Mouse (Mus musculus): Measurements from ENCODE around the gene Por.

Por gene

DNA sequence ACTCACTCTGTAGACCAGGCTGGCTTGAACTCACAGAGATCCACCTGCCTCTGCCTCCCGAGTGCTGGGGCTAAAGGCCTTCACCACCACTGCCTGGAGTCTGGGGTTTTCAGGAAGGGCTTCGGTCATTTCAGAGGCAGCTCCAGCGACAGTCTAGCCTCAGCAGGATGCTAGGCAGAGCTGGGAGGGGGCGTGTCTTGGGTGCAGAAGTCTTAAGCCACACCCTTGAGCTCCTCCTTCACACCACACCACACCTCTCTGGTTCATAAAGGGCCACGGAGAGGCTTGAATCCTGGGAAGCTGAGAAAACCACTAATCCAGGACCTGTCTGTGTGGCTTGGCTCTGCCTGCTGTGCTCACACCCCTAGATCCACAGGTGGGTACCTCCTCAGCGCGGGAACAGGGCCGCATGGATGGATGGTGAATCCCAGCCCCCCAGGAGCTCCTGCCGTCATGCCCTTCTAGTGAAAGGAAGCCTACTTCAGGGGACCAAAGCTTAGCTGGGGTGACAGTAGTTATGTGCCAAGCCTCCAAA lies at the start of gene Por:
Gene Por, plus strand, starts transcription at position 293 of the 535 bp plus-strand sequence.
- DNase-seq: peak; percentile 60

DNA sequence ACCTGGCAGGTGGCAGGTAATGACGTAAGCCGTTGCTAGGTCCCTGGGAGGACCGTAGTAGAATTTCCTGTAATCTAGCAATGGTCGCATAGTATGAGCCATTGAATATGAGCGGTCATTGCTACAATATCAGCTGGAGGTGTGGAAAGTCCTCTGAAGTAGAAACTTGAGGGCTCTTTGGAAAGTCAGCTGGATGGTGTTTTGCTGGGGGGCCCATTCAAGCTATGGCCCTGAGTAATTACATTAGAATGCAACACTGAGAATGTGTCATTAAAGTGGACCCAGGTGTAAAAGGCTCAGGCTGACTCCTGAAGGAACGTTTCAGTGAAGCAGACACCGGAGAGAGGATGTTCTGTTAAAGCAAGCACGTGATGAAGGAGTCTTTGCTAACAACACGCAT lies 49.3 kb upstream of the Por start:
- DNase-seq: no peak

DNA sequence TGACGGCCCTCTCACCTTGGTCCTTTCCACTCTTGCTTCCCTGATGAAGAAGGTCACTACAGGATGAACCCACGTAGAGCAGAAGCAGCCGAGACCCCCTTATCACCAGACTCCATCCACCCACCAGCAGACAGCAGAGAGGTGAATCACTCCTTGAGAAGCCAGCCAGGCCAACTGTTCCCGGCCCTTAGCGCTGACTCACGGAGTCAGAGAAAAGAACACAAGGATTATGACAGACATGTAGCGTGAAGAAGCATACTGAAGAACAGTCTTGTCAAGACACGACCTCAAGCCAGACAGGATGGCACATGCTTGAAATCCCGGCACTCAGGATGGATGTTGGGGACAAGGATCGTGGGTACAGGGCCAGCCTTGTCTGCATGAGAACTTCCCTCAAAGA lies 48.1 kb upstream of the Por start:
- DNase-seq: no peak

DNA sequence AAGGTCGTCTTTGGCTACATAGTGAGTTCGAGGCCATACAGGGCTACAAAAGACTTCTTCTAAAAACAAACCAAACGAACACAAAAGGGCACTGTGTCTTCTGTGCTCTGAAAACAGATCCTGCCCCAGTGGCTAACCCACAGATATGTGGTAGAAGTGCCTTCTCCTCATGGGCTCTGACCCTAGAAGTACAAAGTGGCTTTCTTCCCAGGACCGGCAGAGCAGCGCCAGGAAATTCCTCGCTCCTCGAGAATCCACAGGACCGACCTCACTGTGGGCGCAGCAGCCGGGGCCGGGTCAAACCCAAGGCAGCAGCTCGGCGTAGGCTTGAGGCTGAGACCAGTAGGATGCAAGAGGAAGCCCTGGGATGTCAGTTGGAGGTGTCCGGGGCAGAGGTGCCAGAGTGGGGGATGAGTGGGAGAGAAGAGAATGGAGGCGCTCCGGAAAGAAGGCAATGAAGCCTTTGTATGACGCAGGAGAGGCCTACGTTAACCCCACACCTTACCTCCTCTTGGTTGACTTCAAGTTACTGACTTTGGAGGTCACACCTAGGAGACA lies 46.7 kb upstream of the Por start:
- no peak for DNase-seq

- no peak for DNase-seq
Measured at GRCm38 (mm10) chr5:135628916-135629315, 40.9 kb upstream of the Por start.

GRCm38 (mm10) chr5:135629401-135629800 lies 40.4 kb upstream of the Por start:
- no peak for DNase-seq

DNA sequence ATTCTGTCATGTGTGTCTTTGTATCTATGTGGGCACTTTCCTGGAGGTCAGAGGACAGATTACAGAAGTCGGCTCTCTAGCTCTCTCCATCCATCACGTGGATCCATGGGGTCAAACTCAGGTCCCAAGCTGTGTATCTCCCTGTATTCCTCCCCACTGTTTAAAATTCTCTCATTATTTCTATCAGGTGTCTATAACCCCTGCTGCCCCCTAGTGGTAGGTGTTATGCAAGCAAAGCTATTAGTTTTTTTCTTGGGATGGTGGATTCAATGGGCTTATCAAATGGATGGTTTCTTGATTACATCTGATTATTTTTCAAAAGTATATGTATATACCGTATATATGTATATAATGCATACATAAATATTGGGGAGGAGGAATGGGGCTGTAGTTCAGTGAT lies 39.2 kb upstream of the Por start:
- peak; percentile 82 for DNase-seq

DNA sequence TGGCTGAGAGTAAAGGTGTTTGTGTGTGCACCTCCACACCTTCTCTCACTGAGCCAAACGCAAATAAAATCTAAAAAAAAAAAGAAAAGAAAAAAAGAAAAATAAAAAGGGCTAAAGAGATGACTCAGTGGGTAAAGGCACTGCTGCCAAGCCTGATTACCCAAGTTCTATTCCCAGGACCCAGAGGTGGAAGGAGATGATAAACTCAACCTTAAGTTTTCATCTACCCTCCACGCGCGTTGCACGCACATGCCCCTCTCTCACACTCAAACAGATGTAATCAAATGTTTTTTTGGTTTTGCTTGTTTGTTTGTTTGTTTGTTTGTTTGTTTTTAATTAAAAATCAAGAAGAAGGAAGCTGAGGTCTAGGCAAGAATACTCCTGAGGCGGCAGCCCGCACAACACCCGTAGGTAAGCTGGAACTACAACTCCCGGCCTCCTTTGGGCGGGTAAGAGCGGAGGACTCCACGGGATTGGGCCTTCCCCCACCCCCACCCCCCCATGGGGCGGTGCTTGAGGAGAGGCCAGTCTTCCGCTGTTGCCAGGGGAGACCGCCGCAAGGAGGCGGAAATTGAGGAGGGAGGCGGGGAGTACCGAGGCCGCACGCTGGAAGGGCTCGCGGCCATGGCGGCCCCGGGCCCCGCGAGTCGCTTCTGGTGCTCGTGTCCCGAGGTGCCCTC lies 37.6 kb upstream of the Por start, which contains the start of gene Rhbdd2:
Gene Rhbdd2, plus strand, starts transcription at position 502 of the 680 bp plus-strand sequence.
- DNase-seq: peak; percentile 98

DNA sequence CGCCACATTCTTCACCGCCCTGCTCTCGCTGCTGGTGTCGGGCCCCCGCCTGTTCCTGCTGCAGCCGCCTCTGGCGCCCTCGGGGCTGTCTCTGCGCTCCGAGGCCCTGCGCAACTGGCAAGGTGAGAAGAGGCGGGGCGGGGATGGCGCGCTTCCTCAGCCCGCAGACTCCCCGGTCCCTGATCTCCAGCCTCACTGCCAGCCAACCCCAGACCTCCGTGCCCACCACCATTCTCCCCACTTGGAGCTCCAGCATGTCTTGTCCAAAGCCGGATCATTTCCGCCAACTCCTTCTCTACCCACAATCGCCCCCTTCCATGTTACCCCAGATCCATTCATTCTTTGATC lies 37.1 kb upstream of the Por start:
- DNase-seq: no peak

GRCm38 (mm10) chr5:135639760-135640458 lies 29.9 kb upstream of the Por start:
- no peak for DNase-seq

GRCm38 (mm10) chr5:135640459-135640789 lies 29.4 kb upstream of the Por start:
- DNase-seq: no peak

DNA sequence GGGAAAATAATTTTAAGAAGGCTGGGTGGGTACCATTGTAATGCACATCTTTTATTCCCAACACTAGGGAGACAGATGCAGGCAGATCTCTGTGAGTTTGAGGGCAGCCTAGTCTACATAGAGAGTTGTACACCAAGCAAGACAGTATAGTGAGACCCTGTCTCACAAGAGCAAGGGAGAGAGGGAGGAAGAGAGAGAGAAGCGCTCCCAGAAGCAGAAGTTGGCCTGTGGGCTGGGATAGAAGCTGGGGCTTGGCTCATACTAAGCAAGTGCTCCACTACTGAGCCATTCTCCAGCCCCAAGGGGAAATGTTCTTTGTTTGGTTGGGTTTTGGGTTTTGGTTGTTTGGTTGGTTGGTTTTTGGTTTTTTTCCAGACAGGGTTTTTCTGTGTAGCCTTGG lies 28.8 kb upstream of the Por start:
- no peak for DNase-seq

DNA sequence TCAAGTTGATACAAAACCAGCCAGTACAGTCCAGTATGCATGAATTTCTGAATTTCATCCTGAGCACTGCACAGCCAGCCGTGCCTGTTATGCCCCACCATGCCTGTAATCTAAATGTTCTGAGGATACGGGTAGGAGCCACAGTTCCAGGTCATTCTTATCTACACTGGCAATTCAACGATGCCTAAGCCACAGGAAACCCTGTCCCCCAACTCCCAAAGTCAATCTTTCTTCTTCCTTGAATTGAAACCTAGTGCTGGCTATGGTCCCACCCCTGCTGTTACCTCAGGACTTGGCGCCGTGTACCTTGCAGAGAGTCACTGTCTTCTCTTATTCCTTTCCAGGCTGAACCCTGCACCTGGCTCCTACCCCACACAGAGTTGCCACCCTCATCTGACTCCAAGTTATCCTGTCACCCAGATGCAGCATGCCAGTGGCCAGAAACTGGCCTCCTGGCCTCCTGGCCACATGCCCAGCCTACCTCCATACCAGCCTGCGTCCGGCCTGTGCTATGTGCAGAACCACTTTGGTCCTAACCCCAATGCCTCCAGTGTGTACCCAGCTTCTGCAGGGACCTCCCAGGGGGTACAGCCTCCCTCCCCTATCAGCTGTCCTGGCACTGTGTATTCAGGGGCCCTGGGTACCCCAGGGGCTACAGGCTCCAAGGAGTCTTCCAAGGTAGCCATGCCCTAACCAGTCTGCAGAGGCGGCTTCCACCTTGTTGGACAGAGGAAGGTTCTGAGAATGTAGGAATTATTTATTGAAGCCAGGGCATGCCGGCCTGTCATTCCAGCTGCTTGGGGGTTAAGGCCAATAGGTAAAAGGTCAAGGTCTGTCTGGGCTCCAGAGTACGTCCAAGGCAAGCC lies 26.9 kb upstream of the Por start:
- DNase-seq: no peak

DNA sequence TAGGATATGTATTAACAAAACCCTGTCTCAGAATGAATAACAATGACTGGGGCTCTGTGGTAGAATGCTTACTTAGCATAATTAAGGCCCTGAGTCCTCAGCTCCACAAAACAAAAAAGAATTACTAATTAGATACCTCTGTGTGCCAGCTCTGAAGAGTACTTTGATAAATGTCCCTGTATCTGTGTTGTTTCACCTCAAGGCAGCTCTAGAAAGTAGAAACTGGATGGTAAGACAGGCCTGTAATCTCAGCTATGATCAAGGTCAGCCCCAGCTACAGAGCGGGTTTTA lies 26.3 kb upstream of the Por start:
- no peak for DNase-seq

DNA sequence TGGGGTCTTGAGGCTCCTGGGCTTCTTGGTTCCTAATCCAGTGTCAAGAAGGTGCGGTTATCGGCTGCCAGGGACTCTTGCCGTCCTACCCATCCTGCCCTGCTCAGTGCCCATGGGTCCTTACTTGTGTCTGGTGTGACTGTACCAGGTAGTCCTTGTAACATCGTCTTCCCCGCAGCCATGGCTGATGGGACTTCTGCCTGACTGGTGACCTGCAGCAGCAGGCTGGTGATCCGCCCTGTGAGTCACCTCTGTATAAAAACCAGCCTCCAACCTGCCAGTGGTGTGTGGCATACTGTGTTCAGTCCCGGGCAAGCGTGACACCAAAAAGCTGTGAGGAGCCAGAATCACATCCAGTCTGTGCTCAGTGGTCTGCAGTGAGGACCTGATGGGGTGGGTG lies 26.0 kb upstream of the Por start:
- no peak for DNase-seq

DNA sequence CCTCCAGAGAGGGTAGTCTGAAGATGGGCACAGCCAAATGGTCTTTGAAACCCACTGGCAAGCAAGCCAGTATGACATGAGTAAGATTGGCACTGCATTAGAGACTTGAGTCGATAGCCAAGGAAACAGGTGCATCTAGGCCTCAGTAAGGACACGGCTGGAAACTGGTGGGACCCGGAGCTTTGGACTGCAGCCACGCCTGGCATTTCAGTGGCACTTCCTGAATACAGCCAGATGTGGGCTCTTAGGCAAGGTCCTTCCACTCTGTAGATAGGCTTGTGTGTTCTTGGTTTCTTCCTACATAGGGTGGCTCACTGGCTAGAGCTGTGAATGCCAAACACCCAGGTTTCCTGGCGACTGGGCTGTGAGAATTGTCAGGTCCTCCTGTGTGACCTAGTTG lies 24.5 kb upstream of the Por start:
- DNase-seq: no peak

GRCm38 (mm10) chr5:135646038-135646437 lies 23.8 kb upstream of the Por start:
- no peak for DNase-seq

GRCm38 (mm10) chr5:135648461-135649308 lies 21.1 kb upstream of the Por start:
- no peak for DNase-seq

DNA sequence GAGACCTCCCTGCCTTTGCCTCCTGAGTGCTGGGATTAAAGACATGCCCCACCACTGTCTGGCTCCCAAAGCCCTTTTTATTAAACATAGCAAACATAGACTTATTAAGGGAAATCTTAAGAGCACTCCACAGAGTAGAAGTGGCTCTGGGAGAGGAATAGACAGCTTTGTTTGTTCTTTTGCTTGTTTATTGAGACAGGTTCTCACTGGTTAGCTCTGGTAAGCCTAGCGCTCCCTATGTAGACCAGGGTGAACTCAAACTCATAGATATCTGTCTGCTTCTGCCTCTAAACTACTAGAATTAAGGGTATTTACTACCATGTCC lies 20.6 kb upstream of the Por start:
- no peak for DNase-seq

DNA sequence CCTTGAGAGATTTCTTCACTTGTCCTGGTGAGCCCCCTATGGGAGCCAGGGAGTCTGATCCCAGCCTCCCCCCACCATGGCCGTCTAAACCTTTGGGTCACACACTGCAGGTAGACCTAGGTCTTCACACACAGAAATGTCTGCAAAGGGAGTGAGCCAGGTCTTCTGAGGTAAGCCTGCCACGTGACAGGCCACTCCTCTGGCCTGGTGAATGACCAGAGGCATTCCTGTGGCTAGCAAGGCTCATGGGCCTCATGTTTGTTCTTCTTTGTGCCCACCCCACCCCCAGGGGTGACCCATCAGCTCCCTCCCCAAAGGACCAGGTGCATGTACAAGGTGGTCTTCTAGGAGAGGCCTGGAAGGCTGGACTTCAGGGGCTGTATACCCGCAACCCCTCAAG lies 18.3 kb upstream of the Por start:
- no peak for DNase-seq

DNA sequence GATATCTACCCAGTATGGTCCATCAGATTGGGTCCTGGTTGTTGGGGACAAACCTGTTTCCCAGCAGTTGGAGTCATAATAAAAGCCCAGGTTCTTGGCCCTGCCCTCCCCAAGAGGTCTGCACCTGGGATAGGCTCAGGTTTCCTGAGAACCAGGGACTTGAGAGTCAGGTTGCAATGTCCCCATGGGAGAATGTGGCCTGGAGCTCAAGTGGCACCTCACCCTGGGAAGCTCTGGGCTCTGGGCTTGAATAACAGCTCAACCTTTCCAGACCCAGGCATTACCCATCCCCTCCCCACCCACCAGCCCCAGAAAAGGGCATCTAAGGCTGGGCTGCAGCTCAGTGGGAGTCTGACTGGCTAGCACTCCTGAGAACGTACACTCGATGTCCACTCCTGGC lies 16.6 kb upstream of the Por start:
- no peak for DNase-seq

GRCm38 (mm10) chr5:135656046-135656445 lies 13.8 kb upstream of the Por start:
- no peak for DNase-seq

DNA sequence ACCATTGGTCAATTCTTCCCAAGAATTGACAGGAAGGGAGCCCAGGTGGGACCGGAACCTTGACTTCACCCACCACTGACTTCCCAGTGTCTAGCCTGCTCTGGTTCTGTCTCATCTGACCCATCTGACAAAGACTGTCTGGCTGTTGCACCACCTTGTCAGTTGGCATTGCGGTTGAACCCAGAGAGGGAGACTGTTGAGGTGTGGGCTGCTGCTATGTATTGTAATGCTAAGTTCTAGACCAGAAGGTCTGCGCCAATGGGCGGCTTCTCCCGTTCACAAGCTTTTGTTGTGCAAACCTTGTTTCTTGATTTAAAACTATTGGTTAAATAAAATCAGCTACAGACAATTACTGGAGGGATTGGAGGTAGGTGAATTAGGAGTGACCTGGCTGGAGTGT lies 12.7 kb upstream of the Por start:
- DNase-seq: no peak
